Mouse (Mus musculus) ovary, postnatal 36 days (tissue): ENCODE data around the gene Nkd2.
A peak's percentile ranks its signal among the peaks of the same experiment; 100 is the strongest.

Experiments
- DNase-seq: peaks from one replicate; pipeline ENCODE4 v3.0.0; 2022; ENCODE audit warnings: low spot score, mixed read lengths

Nkd2 gene

DNA sequence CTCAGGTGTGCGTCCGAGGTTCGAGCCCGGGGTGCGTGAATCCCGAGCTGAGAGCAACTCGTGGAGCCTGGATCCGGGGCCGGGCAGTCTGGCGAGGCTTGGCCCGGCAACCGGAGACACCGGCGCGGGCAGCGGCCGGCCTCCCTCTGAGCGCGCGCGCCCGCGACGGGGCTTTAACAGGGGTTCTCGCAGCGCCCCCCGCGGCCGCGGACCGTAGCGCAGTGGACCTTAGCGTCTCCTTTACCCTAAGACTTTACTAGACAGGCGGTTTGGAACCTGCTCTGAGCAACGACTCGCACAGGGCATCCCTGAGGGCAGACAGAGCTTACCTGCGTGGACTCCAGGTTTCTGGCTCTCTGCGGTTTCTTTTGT, at the start of gene Nkd2:
TSS of gene Nkd2 (minus strand) at position 167 of the 372 bp plus-strand sequence.
- DNase-seq, result peak; percentile 87

GRCm38 (mm10) chr13:73892493-73893178, 45.2 kb upstream of the Nkd2 start:
- no peak for DNase-seq

DNA sequence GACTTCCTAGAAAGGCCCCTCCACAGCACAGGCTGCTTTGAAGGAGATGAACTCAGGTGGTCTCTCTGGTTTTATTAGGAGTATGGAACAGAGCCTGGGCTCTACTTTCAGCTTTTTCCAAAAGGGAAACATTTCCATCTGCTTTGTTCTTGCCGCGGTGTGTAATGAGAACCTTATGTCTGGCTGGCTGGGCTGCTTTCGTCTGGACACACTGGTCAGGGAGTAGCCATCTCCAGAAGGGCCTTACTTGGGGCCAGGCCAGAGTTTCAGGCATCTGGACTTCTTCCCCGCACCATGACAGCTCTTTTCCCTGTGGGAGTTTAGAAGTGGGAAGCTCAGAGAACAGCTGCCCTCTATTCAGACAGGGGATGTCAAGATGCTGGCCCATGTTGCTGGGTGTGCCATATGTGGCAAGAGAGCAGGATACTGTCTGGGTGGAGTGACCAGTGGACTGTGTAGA, 40.0 kb upstream of the Nkd2 start:
- DNase-seq, result peak; percentile 39

- DNase-seq, result no peak
Observed at GRCm38 (mm10) chr13:73886601-73887000, 39.2 kb upstream of the Nkd2 start.

DNA sequence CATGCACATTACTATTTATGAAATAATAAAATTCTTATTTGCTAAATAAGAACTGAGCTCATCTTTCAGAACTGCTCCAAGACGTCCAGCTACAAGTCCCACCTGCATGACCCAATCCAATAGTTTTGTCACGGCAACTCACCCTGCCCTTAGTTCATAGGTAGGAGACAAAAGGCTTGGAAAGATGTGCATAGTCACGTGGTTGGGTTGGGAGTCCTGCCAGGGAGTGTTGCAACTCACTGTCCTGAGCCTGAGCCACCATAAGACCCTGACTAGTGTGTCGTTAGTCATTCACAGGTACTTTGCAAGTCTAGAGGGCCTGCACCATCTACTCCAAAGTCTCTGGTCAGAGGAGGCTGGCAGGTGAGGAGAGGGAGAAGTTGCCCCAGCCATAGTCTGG, 38.6 kb upstream of the Nkd2 start:
- peak; percentile 15 for DNase-seq

DNA sequence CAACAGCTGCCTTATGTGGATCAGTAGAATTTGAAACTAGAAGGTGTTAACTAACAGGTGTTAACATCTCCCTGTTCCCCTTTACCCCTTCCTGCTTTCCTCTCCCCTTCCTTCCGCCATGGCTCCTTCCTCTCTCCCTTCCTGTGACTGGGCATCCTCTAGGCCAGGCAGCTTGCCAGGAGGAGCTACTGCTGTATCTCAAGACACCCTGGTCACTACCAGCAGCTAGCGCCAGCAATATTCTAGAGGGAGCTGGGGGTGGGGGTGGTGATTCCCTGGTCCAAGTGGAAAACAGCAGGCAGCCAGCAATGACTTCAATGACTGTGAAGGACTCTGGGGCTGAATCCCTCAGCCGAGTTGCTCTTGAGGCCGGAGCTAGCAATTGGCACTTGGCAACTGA, 38.2 kb upstream of the Nkd2 start:
- DNase-seq, result peak; percentile 25

GRCm38 (mm10) chr13:73881347-73881746, 33.9 kb upstream of the Nkd2 start:
- no peak for DNase-seq

DNA sequence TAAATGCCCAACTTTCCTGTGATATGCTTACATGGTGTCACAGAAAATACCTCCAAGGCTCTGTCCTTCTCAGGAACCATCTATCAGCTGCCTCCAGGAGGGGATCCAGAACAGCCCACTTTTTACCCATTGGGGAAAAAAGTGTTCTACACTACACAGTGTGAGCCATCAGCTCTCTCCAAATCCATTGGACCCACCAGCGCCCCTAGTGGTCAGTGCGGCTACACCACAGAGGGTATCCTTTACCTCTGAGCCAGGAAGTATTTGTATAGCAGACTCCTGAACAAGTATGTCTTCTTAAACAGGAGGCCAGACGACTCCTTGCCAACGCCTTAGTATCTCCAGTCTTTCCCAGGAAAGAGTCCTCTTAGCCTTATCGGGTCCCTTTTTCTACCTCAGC, 32.4 kb upstream of the Nkd2 start:
- DNase-seq, result peak; percentile 46

- no peak for DNase-seq
Observed at GRCm38 (mm10) chr13:73872159-73872558, 24.7 kb upstream of the Nkd2 start.

GRCm38 (mm10) chr13:73846589-73847464, 604 bp downstream of the Nkd2 start:
- peak; percentile 24 for DNase-seq

DNA sequence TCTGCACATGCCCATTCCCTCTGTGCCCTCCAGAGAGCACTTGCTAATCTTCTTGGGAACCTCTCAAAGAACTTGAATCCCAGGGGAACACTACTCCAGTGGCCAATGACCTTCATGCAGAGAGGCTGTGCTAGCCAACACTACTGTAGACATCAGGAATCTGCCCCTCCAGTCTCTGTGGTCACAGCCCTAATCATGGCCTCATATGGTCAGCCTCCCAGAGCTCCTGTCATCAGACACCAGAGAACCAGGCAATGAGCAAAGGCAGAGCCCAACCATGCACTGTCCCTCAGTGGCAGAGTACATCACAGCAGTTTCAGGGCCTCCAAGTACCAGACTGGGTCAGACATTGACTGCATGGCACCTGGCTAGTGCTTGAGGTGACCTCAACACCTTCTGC, 4.7 kb downstream of the Nkd2 start:
- no peak for DNase-seq

- DNase-seq, result no peak
Observed at GRCm38 (mm10) chr13:73839740-73840139, 7.7 kb downstream of the Nkd2 start.

DNA sequence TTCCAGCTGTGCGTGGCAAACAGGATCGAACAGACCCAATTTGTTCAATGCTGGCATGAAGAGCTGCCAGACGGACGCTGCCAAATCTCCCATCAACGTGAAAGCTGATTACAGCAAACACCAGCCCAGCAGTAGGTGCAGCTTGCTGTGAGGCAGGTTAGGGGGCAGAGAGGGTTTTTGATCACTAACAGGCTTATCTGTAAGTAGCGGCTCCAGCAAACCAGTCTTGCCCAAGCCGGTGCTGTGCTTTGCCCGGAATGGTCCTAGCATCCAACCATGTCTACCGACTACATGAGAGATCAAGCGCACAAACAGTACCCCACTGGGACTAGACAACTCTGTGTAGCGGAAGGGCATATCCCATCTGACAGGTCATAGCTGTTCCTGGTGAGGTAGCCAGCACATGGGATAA, 8.3 kb downstream of the Nkd2 start:
- DNase-seq, result no peak

DNA sequence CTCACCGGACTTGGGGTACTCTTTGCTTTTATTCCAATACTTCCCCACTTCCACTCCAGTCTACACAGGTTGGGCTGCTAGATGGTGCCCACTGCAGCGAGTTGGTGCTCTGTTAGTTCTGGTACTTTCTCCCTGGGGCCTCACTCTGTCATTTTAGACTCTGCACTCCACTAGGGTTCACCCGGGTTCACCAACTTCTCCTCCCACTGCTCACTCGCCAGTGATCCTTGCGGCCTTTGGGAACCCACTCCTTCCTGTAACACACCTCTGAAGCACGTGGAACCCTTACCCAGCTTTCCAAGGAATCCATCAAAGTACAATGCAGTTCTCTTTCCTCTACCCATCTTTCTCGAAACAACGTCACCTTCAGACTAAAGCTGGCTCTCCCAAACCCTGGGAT, 9.7 kb downstream of the Nkd2 start:
- DNase-seq, result no peak

DNA sequence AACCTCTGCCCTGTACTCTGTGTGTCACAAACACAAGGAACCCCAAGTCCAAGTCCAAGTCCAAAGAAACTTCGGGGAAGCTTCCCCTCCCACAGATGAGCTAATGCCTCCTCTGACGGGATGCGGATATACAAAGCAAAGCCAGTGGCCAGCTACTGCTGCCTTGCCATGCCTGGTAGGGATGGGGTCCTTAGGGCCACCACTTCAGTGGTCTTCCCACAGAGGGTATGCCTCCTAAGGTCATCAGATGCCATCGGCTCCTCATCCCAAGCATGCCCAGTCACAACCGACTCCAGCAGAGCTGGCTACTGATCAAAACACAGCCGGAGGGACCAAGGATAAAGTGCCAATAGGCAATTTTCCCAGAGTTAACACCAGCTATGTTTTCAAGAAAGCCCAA, 10.9 kb downstream of the Nkd2 start:
- DNase-seq, result no peak

DNA sequence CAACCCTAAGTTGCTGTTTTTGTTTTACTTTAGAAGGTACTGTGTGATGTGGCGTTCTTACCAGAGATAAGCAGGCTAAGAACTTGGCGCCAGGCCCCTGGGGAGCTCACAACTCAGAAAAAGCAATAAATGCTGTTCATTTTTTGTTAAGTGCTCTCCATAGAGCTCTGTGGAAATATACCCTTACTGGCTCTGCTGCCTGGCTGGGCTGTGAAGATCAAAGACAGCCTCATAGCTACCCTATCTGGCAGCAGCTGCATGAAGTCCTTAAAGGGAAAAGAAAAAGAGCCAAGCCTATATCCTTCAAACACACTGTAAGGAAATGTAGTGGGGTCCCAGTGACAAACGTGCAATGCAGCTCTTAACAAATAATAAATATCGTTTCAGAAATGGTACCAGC, 11.6 kb downstream of the Nkd2 start:
- DNase-seq, result no peak

GRCm38 (mm10) chr13:73833809-73834208, 13.6 kb downstream of the Nkd2 start:
- DNase-seq, result no peak

DNA sequence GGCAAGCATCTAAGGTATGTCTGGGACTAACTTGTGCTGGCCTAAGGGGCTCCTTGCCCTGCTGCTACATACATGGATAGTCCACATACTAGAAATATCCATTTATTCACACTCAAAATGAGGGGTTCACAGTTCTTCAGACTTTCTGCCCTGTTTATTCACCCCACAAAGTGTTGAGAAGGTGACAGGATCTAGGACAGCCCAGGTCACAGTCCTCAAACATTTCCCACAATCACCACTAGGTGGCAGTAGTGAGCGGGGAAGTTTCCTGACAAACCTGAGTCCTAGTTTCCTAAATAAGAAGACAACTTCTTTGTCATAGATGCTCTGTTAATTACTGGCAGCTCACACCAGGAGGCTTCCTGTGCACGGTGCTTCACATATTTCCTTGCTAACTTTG, 15.9 kb downstream of the Nkd2 start:
- peak; percentile 45 for DNase-seq

DNA sequence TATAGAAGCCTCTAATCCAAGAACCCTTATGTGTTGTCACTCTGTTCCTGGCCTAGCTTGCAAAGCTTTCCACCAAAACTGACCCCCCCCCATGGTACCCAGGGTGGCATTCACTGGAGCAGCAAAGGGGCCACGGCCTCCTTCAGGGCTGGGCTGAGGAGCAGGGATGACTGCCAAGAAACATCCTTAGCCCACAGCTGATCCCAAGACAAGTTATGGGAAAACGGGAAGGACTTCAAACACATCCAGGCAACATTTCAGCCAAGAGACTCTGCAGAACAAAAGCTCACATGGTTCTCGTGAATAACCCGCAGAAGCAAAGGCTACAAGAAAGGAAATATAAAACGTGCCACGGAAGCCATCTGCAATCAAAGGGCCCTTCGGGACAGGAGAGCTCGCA, 20.2 kb downstream of the Nkd2 start:
- DNase-seq, result no peak

GRCm38 (mm10) chr13:73823711-73824110, 23.7 kb downstream of the Nkd2 start:
- DNase-seq, result no peak

DNA sequence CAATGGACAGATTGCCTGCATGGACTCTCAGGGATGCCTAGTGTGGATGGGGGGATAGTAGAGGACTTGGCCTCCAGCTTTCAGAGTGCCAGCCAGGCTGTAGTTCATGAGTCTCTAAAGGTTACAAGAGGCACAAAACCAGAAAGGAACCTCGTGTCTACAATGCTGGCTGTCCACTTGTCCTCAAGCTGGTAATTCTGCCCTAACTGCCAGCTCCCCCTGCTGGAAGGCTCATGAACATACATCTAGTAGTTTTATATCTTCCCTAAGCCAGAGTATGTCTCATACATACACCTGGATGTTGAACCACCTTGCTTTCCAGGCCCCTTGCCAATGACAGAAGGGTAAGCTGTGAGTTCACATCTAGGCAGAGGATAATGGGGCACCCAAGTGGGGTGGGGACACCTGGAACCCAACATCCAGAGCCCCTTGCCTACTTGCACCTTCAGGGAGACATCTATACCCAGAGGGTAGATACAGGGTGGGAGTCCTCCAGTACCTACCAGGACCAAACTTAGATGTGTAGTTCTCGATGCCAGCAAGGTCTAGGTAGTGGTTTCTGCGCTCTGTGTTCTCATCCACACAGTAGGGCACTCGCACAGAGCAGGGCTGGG, 25.1 kb downstream of the Nkd2 start:
- DNase-seq, result peak; percentile 51

DNA sequence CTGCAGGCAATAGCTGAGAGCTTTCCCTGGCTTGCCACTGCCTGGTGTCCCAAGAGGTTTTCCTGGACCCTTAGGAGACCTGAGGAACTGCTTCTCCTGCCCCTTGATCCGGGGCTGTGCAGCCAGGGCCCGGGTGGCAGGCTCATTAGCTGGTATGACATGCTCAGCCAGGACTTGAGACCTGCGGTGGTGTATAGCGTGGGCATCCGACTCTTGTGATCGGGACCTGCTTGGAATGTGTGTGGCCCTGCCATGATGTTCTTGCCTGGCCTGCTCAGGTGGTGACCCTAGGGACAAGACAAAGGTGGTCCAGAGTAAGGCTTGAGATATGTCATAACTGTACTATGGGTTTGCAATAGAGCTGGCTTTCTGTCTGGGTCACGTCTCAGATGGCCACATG, 26.2 kb downstream of the Nkd2 start:
- DNase-seq, result no peak

DNA sequence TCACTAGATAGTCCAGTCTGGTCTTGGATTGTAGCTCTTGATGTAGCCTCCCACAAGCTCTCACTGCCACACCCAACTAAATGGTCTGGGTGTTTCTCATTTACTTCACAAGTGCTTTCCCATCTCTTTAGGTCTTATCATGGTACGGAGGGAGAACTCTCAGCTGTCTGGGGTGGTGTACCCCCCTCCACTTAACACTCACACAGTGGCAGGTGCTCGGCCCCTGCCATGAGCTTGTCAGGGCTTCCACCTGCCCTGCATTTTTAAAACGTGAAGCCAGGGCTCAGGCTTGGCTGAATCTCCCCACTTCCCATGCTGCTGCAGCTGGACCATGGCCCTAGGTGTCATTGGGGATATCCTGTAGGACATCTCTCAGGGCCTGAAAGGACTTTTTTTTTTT, 28.5 kb downstream of the Nkd2 start:
- DNase-seq, result no peak
